Mouse (Mus musculus) heart, postnatal 4 days (tissue): Measurements from ENCODE around the gene Olfr1381. TPM values are rescaled to one million over a fixed set of nuclear protein-coding genes. Genes with fewer than 3 reads are reported as not detected.
A peak's percentile ranks its signal among the peaks of the same experiment; 100 is the strongest.
"Not testable (repeated sequence)": the region's sequence is repeated elsewhere in the genome, so short reads cannot be mapped to it uniquely, and the experiment has no call there.

ENCODE experiments used
- DNase-seq: peaks from one replicate; pipeline ENCODE4 v3.0.0; 2021
- total RNA-seq, 2 experiments: library from RNA; stranded (reverse); gene quantifications; 2 replicates each; pipeline ENCODE4 v1.2.3; 2021

Gene Olfr1381
- total RNA-seq: not detected

- not testable (repeated sequence) for DNase-seq
Measured at GRCm38 (mm10) chr11:49543149-49543548, at the start of gene Olfr1381. TSS of gene Olfr1381 (plus strand) at chr11:49543449.

GRCm38 (mm10) chr11:49518086-49518485 is 25.2 kb upstream of the Olfr1381 start:
- no peak for DNase-seq

- no peak for DNase-seq
Measured at GRCm38 (mm10) chr11:49519348-49519747, 23.9 kb upstream of the Olfr1381 start, which contains the start of gene Olfr1383. TSS of gene Olfr1383 (plus strand) at chr11:49519648.

GRCm38 (mm10) chr11:49527947-49528346 is 15.3 kb upstream of the Olfr1381 start, which contains the start of gene Olfr1382:
TSS of gene Olfr1382 (plus strand) at chr11:49528247.
- DNase-seq: no peak

DNA sequence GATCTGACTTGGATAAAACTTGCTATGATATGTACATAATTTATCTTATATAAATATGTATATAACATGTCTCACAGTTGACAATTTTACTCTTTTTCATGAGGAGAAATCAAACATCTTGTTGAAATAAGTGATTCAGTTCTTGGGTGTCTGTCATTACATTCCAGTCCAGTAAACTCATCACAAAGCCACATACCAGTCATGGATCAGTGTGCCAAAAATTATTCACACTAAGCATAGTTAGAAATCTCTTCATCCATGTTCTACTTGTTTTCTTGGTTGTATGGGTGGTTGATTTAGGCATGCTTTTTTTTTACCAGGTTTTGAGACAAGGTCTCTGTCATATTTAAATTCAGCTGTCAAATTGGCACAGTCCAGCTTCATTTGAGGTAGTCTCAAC is 10.5 kb upstream of the Olfr1381 start:
- no peak for DNase-seq

GRCm38 (mm10) chr11:49536631-49537030 is 6.6 kb upstream of the Olfr1381 start:
- DNase-seq: peak; percentile 13

- DNase-seq: not testable (repeated sequence)
Measured at GRCm38 (mm10) chr11:49554033-49554432, 10.8 kb downstream of the Olfr1381 start.

DNA sequence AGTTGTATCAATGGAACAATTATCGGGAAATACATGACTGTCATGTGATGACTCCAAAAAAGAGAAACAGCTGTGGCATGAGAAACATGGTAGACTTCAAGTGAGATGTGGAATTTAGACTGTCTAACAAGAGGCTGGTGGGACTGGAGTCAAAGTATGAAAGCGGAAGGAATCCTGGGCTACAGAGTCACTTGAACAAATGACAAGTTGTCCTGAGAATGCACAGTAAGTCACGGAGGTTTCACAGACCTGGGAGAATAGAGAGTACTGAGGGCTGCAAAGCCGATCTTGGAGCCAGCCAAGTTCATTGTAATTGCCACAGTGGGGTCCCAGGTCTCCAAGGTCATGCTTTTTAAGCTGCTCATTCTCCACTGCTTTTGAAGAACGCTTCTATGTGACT is 13.3 kb downstream of the Olfr1381 start, which contains the start of gene Olfr1380:
Gene Olfr1380, plus strand, starts transcription at position 301 of the 400 bp plus-strand sequence.
- DNase-seq: not testable (repeated sequence)

- not testable (repeated sequence) for DNase-seq
Measured at GRCm38 (mm10) chr11:49575054-49575453, 31.8 kb downstream of the Olfr1381 start.

DNA sequence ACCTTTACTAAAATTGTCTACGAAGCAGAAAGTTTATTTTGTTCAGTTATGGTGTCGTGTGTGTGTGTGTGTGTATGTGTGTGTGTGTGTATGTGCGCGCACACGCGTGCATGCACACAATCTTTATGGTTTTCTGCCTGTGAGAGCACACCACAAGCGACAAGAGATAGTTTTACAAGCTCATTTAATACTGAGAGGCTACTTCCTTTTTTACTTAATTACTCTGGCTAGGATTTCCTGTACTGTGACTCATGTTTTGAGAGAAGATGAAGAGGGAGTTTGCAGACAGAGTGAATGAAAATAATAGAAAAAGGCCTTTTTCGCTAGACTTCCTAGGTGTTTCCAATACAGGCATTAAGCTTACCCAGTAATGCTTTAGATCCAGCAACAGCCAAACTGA is 37.2 kb downstream of the Olfr1381 start:
- DNase-seq: not testable (repeated sequence)

DNA sequence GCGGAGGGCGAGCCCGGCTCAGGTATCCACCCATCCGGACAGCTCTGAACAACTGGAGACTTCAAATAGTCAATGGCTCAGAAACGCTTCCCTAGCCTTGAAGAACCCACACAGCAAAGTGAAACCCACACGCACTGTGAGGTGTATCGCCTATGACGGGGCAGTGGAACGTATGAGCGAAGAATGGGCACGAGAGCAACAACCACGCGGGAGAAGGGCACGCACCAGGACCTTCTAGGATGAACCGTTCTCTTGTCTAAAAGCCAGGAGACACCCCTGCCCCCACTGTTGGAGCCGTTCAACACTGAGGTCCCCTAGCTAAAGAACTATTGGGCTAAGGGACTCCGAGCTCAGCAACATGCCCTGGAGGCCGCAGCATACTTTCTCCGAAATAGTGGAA is 47.0 kb downstream of the Olfr1381 start:
- DNase-seq: no peak

- DNase-seq: not testable (repeated sequence)
Measured at GRCm38 (mm10) chr11:49597149-49597548, 53.9 kb downstream of the Olfr1381 start.

Other genes with a start within 250 kb of the Olfr1381 start
- gene Olfr10, start 238.7 kb upstream of the Olfr1381 start, total RNA-seq: not detected
- not detected for gene Olfr1391, start 220.7 kb upstream of the Olfr1381 start, total RNA-seq
- gene Olfr1390, start 208.3 kb upstream of the Olfr1381 start, total RNA-seq: not detected
- gene Olfr1389, start 120.4 kb upstream of the Olfr1381 start, total RNA-seq: not detected
- not detected for gene Olfr1388, start 106.8 kb upstream of the Olfr1381 start, total RNA-seq
- gene Olfr1387, start 88.1 kb upstream of the Olfr1381 start, total RNA-seq: not detected
- gene Olfr1386, start 78.4 kb upstream of the Olfr1381 start, total RNA-seq: not detected
- gene Olfr1385, start 54.4 kb upstream of the Olfr1381 start, total RNA-seq: not detected
- gene Olfr1384, start 36.7 kb upstream of the Olfr1381 start, total RNA-seq: not detected
- gene Olfr1383, start 23.8 kb upstream of the Olfr1381 start, total RNA-seq: under 1 TPM; 0.36 to 0.79 TPM
- not detected for gene Olfr1382, start 15.2 kb upstream of the Olfr1381 start, total RNA-seq
- not detected for gene Olfr1380, start 13.4 kb downstream of the Olfr1381 start, total RNA-seq
- 10 to 100 TPM; 14.7 to 19.0 TPM for gene Flt4, start 65.8 kb downstream of the Olfr1381 start, total RNA-seq
- gene Scgb3a1, start 120.2 kb downstream of the Olfr1381 start, total RNA-seq: not detected
- gene Cnot6, start 169.3 kb downstream of the Olfr1381 start, total RNA-seq: 10 to 100 TPM; 64.2 to 67.9 TPM